Mouse (Mus musculus): ENCODE measurements at regions not wholly inside any gene's neighbourhood (a gene's known extent, or its start where the extent isn't known, plus 50 kb on each side); places are given as distances from the start of the nearest gene placed in this dataset.

DNA sequence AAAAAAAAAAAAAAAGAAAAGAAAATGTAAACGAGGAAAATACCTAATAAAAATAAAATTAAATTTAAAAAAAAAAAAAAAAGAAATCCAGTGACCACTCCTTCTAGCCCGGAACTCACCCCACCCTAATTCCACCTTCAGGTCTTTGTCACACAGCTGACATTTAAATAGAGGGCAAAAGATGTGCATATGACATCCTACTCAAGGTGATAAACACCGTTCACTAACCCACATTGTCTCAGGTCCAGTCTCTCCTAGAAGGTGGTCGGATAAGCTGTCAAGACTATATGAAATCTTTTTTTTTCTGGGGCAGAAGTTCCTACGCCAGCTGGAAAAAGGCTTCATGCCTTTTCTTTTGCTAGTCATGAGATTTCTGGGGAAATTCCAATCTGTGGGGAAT is 226.6 kb upstream of the Tbl1xr1 start:
- Histone ChIP-seq H3K36me3 (replicated peaks) (no peaks in the 10 kb centered on the region), H3K4me2 (no peak overlapping the region), H3K9me3 (replicated peaks) (no peaks in the 10 kb centered on the region), H3K4me3 (replicated peaks) (no peak overlapping the region), H3K27me3 (no peaks in the 10 kb centered on the region), H3K9ac (no peak overlapping the region), H3K4me1 (replicated peaks) (no peaks in the 10 kb centered on the region), H3K27ac (replicated peaks) (no peak overlapping the region)
- no peak for ATAC-seq (ENCODE audit: insufficient read depth)
- 61% methylated on average over 5 of the region's 5 CpGs for WGBS (ENCODE audit: insufficient replicate concordance)

GRCm38 (mm10) chr3:21850977-21851376 is 225.5 kb upstream of the Tbl1xr1 start:
- no peak overlapping the region for H3K4me3 ChIP-seq (replicated peaks)
- H3K9ac ChIP-seq = no peak overlapping the region
- no peaks in the 10 kb centered on the region for H3K36me3 ChIP-seq (replicated peaks)
- H3K27ac ChIP-seq (replicated peaks) = no peak overlapping the region
- H3K4me2 ChIP-seq = no peak overlapping the region
- ATAC-seq (ENCODE audit: insufficient read depth) = no peak
- no peaks in the 10 kb centered on the region for H3K27me3 ChIP-seq
- no peaks in the 10 kb centered on the region for H3K9me3 ChIP-seq (replicated peaks)
- 73% methylated on average over 2 of the region's 2 CpGs for WGBS (ENCODE audit: insufficient replicate concordance)
- no peaks in the 10 kb centered on the region for H3K4me1 ChIP-seq (replicated peaks)

DNA sequence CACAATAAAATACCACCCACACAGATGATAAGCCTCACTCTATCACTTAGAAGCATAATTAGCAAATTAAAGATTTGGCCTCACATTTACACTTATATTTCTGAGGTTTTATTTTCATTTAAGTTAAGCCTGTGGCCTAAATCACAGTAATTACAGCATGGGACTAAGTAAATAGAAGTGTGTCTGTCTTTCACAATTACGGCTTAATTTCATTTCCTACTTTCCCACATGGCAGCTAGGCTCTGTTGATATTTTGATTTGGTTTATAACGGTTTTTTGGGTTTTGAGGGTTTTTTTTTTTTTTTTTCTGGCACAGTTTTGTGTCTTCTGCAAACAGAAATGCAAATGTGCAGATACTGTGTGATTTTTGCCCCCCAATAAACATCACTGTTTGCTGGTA is 222.1 kb upstream of the Tbl1xr1 start:
- H3K4me2 ChIP-seq = no peak overlapping the region
- no peak for ATAC-seq (ENCODE audit: insufficient read depth)
- no peak overlapping the region for H3K27ac ChIP-seq (replicated peaks)
- H3K36me3 ChIP-seq (replicated peaks) = no peaks in the 10 kb centered on the region
- WGBS (ENCODE audit: insufficient replicate concordance) = 60% methylated on average over 2 of the region's 2 CpGs
- no peak overlapping the region for H3K9ac ChIP-seq
- no peaks in the 10 kb centered on the region for H3K4me1 ChIP-seq (replicated peaks)
- H3K27me3 ChIP-seq = no peaks in the 10 kb centered on the region
- no peaks in the 10 kb centered on the region for H3K9me3 ChIP-seq (replicated peaks)
- H3K4me3 ChIP-seq (replicated peaks) = no peak overlapping the region

GRCm38 (mm10) chr3:21859436-21859835 is 217.0 kb upstream of the Tbl1xr1 start:
- Histone ChIP-seq H3K36me3 (replicated peaks) (no peaks in the 10 kb centered on the region), H3K4me3 (replicated peaks) (no peak overlapping the region), H3K4me1 (replicated peaks) (no peaks in the 10 kb centered on the region), H3K27me3 (no peaks in the 10 kb centered on the region), H3K9ac (no peak overlapping the region), H3K9me3 (replicated peaks) (no peaks in the 10 kb centered on the region), H3K27ac (replicated peaks) (no peak overlapping the region), H3K4me2 (no peak overlapping the region)
- 61% methylated on average over 1 of the region's 1 CpGs for whole genome bisulfite sequencing (ENCODE audit: insufficient replicate concordance)
- ATAC-seq (ENCODE audit: insufficient read depth) = no peak

GRCm38 (mm10) chr3:21860915-21861635 is 215.4 kb upstream of the Tbl1xr1 start:
- Histone ChIP-seq H3K4me2 (no peak overlapping the region), H3K9ac (no peak overlapping the region), H3K27me3 (no peaks in the 10 kb centered on the region), H3K9me3 (replicated peaks) (no peaks in the 10 kb centered on the region), H3K27ac (replicated peaks) (no peak overlapping the region), H3K4me1 (replicated peaks) (no peaks in the 10 kb centered on the region), H3K4me3 (replicated peaks) (no peak overlapping the region), H3K36me3 (replicated peaks) (no peaks in the 10 kb centered on the region)
- WGBS (ENCODE audit: insufficient replicate concordance) = 65% methylated on average over 4 of the region's 4 CpGs
- no peak for ATAC-seq (ENCODE audit: insufficient read depth)

GRCm38 (mm10) chr3:21861636-21861970 is 214.8 kb upstream of the Tbl1xr1 start:
- Histone ChIP-seq H3K4me2 (no peak overlapping the region), H3K4me3 (replicated peaks) (no peak overlapping the region), H3K27ac (replicated peaks) (no peak overlapping the region), H3K9ac (no peak overlapping the region), H3K36me3 (replicated peaks) (no peaks in the 10 kb centered on the region), H3K27me3 (no peaks in the 10 kb centered on the region), H3K9me3 (replicated peaks) (no peaks in the 10 kb centered on the region), H3K4me1 (replicated peaks) (no peaks in the 10 kb centered on the region)
- WGBS (ENCODE audit: insufficient replicate concordance) = 68% methylated on average over 4 of the region's 4 CpGs
- no peak for ATAC-seq (ENCODE audit: insufficient read depth)

DNA sequence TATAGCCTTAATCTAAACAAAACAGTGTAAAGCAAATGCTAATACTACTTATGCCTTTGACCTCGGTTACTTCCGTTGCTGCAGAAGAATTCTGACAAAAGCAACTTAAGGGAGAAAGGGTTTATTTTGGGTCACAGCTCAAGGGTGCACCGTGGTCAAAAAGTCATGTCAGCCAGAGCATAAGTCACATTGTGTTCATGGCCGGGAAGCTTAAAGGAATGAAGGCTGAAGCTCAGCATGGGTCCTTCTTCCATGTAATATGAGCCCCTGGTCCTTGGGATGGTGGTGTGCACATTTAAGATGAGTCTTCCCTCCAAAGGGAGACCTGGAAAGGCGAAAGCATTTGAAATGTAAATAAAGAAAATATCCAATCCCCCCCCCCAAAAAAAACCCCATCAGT is 212.1 kb upstream of the Tbl1xr1 start:
- Histone ChIP-seq H3K9me3 (replicated peaks) (no peaks in the 10 kb centered on the region), H3K27me3 (no peaks in the 10 kb centered on the region), H3K4me2 (no peak overlapping the region), H3K9ac (no peak overlapping the region), H3K4me3 (replicated peaks) (no peak overlapping the region), H3K27ac (replicated peaks) (no peak overlapping the region), H3K36me3 (replicated peaks) (no peaks in the 10 kb centered on the region), H3K4me1 (replicated peaks) (no peaks in the 10 kb centered on the region)
- WGBS (ENCODE audit: insufficient replicate concordance) = 51% methylated on average over 5 of the region's 5 CpGs
- ATAC-seq (ENCODE audit: insufficient read depth) = no peak

DNA sequence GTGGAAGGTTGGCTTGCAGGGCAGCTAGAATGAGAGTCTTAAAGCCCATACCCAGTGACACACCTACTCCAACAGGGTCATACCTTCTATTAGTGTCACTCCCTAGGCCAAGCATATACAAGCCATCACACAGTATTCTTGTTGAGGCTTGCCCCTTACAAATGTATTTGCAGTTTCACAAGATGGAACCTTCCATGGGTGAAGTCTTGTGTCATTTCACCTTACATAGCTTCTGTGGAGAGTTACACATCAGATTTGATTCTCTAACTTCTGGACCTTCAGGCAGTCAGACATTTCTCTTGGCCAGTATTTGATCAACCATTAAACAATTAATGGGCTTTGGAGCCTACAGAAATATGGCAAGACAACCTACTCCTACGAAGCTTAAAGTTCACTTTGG is 210.6 kb upstream of the Tbl1xr1 start:
- 64% methylated on average over 1 of the region's 1 CpGs for WGBS (ENCODE audit: insufficient replicate concordance)
- no peaks in the 10 kb centered on the region for H3K9me3 ChIP-seq (replicated peaks)

DNA sequence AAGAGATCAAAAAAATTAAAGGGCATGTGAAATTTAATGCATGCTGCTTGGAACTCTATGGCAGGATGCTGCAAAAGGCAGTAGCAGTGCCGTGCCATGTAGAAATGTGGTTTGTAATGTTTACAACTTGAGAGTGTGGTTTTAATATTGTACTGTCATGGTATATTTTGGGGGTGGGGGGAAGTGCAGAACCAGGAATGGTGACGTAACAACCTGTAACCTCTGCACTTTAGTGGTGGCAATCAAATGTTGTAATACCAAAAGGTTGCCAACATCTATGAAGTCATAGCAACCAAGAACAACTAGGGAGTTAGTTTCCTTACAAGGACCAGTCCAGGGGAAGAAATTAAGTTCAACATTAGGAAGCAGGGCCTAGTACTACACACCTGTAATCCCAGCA is 198.1 kb upstream of the Tbl1xr1 start:
- H3K4me3 ChIP-seq (replicated peaks) = no peak overlapping the region
- 49% methylated on average over 2 of the region's 2 CpGs for WGBS (ENCODE audit: insufficient replicate concordance)
- H3K9ac ChIP-seq = no peak overlapping the region
- H3K27me3 ChIP-seq = no peaks in the 10 kb centered on the region
- no peak overlapping the region for H3K4me2 ChIP-seq
- H3K36me3 ChIP-seq (replicated peaks) = no peaks in the 10 kb centered on the region
- no peak for ATAC-seq (ENCODE audit: insufficient read depth)
- H3K4me1 ChIP-seq (replicated peaks) = no peaks in the 10 kb centered on the region
- no peaks in the 10 kb centered on the region for H3K9me3 ChIP-seq (replicated peaks)
- no peak overlapping the region for H3K27ac ChIP-seq (replicated peaks)

More for the DNA sequence above, 210.6 kb upstream of the Tbl1xr1 start:
- no peak overlapping the region for H3K27ac ChIP-seq (replicated peaks)
- no peak overlapping the region for H3K4me2 ChIP-seq
- no peak overlapping the region for H3K4me3 ChIP-seq (replicated peaks)
- ATAC-seq (ENCODE audit: insufficient read depth) = no peak
- no peak overlapping the region for H3K9ac ChIP-seq
- H3K4me1 ChIP-seq (replicated peaks) = no peaks in the 10 kb centered on the region
- no peaks in the 10 kb centered on the region for H3K36me3 ChIP-seq (replicated peaks)
- H3K27me3 ChIP-seq = no peaks in the 10 kb centered on the region

DNA sequence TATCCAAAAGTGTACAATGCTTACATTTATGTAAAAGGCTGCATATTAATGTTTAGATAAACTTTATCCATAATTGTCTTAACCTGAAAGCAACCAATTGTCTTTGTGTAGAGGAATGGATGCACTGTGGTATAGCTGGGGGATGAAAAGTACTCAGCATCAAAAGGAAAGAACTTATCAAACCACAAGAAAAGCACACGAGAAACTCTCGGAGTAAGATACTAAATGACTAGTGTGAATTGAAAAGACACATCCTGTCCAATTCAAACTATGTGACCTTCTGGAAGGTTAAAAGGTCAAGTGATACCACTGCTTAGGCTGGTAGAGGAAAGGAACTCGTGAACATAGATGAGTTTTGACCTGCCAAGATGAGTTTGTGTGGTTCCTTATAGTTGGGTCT is 192.2 kb upstream of the Tbl1xr1 start:
- H3K27ac ChIP-seq (replicated peaks) = no peak overlapping the region
- no peak overlapping the region for H3K4me2 ChIP-seq
- H3K9ac ChIP-seq = no peak overlapping the region
- no peak overlapping the region for H3K4me3 ChIP-seq (replicated peaks)
- H3K36me3 ChIP-seq (replicated peaks) = no peaks in the 10 kb centered on the region
- WGBS (ENCODE audit: insufficient replicate concordance) = 53% methylated on average over 3 of the region's 3 CpGs
- no peaks in the 10 kb centered on the region for H3K9me3 ChIP-seq (replicated peaks)
- no peaks in the 10 kb centered on the region for H3K27me3 ChIP-seq
- H3K4me1 ChIP-seq (replicated peaks) = no peaks in the 10 kb centered on the region
- no peak for ATAC-seq (ENCODE audit: insufficient read depth)

GRCm38 (mm10) chr3:21888710-21889109 is 187.7 kb upstream of the Tbl1xr1 start:
- Histone ChIP-seq H3K9me3 (replicated peaks) (no peaks in the 10 kb centered on the region), H3K4me3 (replicated peaks) (no peak overlapping the region), H3K4me1 (replicated peaks) (no peaks in the 10 kb centered on the region), H3K36me3 (replicated peaks) (no peaks in the 10 kb centered on the region), H3K27me3 (no peaks in the 10 kb centered on the region), H3K9ac (no peak overlapping the region), H3K27ac (replicated peaks) (no peak overlapping the region), H3K4me2 (no peak overlapping the region)
- 62% methylated on average over 3 of the region's 3 CpGs for WGBS (ENCODE audit: insufficient replicate concordance)
- no peak for ATAC-seq (ENCODE audit: insufficient read depth)

DNA sequence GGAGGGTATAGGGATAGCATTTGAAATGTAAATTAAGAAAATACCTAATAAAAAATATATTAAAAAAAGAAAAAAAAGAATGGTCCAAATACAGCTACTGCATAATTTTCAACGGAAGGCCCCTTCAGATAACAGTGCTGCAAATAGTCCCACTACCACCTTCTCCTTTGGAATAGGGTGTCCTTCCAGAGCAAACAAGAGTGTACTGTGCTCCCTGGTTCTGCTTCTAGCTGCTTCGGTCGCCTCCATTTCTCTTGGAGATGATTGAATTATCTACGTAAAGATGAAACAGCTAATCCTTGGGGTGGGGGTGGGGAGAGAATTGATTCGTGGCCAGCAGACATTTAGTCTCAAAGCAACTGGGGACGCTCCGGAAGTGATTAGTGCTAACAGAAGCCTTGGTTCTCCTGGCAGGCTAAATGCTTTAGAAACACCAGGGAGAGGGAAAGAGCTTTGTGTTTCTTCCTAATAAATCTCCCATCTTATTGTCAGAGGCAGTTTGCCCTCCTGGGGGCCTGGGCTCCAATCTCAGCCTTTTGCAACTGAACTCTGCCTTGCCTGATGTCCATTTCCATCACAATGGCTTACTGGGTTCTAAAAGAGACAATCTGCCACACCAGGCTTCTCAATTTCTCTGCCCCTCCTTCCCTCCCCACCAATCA is 184.5 kb upstream of the Tbl1xr1 start:
- Histone ChIP-seq H3K4me2 (no peak overlapping the region), H3K4me1 (replicated peaks) (no peaks in the 10 kb centered on the region), H3K9ac (no peak overlapping the region), H3K4me3 (replicated peaks) (no peak overlapping the region), H3K27me3 (no peaks in the 10 kb centered on the region), H3K27ac (replicated peaks) (no peak overlapping the region), H3K36me3 (replicated peaks) (no peaks in the 10 kb centered on the region), H3K9me3 (replicated peaks) (no peaks in the 10 kb centered on the region)
- ATAC-seq (ENCODE audit: insufficient read depth) = no peak
- WGBS (ENCODE audit: insufficient replicate concordance) = 53% methylated on average over 7 of the region's 7 CpGs
